Mouse (Mus musculus) adrenal gland, adult 2 months (tissue): ENCODE measurements around the gene Cdadc1. TPM values are rescaled to one million over a fixed set of nuclear protein-coding genes. Genes with fewer than 3 reads are reported as not detected.
"Not testable (repeated sequence)": the region's sequence is repeated elsewhere in the genome, so short reads cannot be mapped to it uniquely, and the experiment has no call there.

Experiments
- DNase-seq: peaks from one replicate; pipeline ENCODE4 v3.0.0; 2021
- polyA plus RNA-seq: library from polyadenylated mRNA; depleted of rRNA; stranded (reverse); fragments of >200 nt; gene quantifications from 2 replicates; pipeline ENCODE4 v1.2.3, GENCODE M21; 2012
- total RNA-seq, 2 experiments: library from RNA; stranded (reverse); gene quantifications; 2 replicates each; pipeline ENCODE4 v1.2.3; 2021

The Cdadc1 gene
- total and polyA plus RNA-seq, 3 experiments: 3.7 to 68.2 (median 55.9) TPM

DNA sequence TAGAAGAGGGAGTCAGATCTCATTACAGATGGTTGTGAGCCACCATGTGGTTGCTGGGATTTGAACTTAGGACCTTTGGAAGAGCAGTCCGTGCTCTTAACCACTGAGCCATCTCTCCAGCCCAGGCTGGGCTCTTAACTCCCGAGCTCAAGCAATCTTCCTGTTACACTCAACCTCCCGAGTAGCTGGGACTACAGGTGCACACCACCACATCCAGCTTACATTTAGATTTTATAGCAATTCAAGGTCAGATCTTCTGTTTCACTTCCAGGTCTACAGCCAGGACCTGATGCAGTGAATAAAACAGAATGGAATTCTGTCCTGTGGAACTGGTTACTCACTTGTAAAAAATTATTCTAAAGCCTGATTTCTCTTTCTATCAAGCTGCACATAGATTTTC lies 16.4 kb upstream of the Cdadc1 start:
- not testable (repeated sequence) for DNase-seq

- peak; percentile 56 for DNase-seq
Observed at GRCm38 (mm10) chr14:59612920-59613625, 15.3 kb upstream of the Cdadc1 start.

DNA sequence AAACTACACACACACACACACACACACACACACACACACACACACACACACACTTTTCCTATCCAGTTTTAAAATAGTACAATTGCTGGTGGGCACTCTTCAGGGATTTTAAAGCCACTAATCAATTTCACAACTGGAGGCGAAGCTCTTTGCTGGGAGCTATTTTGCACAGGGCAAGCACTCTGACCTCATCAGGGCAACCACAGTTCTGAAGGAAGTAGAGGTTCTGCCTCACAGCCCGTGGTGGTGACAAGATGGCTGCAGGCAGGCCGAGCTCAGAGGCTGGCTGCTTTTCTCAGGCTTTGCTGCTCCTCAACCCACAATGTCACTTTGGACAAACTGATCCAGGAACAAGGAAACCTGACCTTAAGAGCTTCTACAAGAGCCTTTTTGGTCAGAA lies 9.3 kb upstream of the Cdadc1 start:
- no peak for DNase-seq

GRCm38 (mm10) chr14:59605671-59606353 lies 8.1 kb upstream of the Cdadc1 start:
- peak; percentile 53 for DNase-seq

DNA sequence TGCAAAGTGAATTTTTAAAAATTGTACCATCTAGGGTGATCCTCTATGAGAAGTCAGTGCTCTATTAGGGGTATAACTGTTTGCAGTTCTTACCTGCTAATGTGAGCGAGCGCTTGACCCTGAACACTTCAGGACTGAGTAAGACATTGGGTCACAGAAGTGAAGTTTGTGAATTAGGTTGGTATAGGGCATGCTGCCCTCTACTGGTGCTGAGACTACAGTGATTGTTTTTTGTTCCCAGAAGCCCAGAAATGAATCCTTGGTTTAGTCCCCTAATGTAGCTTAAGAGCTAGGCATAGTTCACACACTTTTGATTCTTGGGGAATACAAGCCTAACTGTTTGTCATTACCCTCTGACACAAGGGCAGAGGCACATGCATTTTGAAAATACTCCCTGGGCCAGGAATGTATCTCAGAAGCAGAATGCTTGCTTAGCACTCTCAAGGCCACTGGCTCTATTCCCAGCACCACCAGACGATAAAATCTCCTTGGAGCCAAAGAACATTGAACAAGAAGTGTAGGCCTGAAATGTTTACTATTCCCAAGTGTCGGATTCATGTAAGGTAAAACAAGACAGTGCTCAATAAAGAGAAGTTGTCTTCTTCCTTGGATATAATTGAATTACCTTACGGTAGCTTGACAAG lies 6.4 kb upstream of the Cdadc1 start:
- DNase-seq: peak; percentile 48

- DNase-seq: no peak
Observed at GRCm38 (mm10) chr14:59598260-59598627, 485 bp upstream of the Cdadc1 start.

DNA sequence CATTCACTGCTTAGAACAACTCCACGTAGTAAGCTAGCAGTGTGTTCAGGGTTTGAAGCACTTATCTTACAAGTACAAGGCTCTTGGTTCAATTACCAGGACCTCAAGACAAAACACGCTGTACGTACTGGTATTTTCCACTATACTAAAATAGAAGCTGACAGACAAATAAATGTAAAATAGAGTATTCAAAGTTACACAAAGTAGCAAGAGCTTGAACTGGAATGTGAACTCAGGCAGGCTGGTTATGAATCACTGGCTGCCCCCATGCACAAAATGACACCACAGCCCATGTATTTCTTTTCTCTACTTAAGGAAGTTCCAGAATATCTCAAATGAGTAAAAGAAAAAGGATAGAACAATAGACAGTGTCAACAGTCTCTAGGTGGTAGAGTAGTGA lies 2.8 kb downstream of the Cdadc1 start:
- no peak for DNase-seq

- no peak for DNase-seq
Observed at GRCm38 (mm10) chr14:59592593-59592992, 5.2 kb downstream of the Cdadc1 start.

DNA sequence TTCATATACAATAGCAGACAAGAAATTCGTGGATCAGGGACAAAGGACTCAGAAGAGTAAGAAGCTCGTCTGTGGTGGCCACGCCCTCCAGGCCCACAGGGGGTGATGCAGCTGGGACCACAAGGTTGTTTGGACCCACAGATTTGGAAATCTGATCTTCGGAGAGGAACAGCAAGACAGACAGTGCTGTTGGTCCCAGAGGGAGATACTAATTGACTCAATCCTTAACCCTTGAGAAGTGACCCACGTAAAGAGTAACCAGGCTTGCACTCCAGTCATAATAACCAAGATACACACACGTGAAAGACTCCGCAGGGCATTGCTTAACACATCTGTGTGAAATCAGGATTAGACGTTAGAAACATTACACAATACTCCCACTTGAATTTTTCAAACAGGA lies 5.9 kb downstream of the Cdadc1 start:
- no peak for DNase-seq

DNA sequence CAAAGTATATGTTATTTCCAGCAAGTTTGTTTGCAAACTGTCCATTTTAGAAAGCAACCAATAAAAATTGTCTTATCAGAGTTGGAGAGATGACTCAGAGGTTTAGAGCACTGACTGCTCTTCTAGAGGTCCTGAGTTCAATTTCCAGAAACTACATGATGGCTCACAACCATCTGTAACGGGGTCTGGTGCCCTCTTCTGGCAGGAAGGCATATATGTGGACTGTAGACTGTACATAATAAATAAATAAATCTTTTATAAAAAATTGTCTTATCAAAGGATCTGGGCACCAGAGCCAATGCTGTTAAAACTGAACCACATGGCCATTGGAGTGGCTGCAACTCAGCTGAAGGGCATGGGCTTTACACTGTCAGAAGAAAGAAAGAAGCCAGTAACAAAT lies 7.1 kb downstream of the Cdadc1 start:
- DNase-seq: peak; percentile 22

DNA sequence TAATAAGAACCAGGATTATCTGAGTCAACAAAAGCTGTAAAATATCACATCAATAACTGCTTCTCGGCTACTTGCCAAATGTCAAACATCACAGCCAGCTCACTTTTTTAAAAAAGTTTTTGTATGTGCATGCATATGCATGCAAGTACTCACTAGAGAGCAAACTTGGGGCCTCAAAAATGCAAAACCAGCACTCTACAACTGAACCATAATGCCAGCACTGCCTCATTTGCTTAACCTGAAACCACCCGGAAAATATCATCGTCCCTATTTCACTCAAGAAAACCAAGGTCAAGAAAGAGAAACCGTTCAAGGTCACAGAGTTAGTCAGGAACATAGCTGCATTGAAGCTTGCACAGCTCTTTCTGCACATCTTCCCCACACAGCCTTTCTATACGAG lies 21.4 kb downstream of the Cdadc1 start:
- no peak for DNase-seq

GRCm38 (mm10) chr14:59566756-59567155 lies 31.0 kb downstream of the Cdadc1 start:
- no peak for DNase-seq

DNA sequence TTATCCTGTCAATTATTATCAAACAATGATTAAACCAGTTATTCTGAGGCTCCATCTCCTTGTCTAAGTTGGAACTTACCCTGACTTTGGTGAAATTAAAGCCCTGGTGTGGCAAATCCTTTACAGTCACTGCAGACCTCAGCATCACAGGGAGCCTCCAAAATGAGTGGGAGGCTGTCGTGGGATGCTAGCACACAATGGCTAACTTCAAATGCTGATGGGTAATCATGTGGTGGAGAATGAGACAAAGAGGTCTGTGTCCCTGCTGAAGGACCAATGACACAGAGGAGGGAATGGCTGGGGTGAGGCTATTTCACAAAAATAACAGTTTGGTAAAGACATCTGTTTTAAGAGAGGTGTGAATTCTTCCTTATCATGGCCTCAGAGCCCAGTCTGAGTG lies 39.9 kb downstream of the Cdadc1 start:
- DNase-seq: no peak

- DNase-seq: no peak
Observed at GRCm38 (mm10) chr14:59557071-59557470, 40.7 kb downstream of the Cdadc1 start.

GRCm38 (mm10) chr14:59555928-59556531 lies 41.7 kb downstream of the Cdadc1 start:
- peak; percentile 76 for DNase-seq

DNA sequence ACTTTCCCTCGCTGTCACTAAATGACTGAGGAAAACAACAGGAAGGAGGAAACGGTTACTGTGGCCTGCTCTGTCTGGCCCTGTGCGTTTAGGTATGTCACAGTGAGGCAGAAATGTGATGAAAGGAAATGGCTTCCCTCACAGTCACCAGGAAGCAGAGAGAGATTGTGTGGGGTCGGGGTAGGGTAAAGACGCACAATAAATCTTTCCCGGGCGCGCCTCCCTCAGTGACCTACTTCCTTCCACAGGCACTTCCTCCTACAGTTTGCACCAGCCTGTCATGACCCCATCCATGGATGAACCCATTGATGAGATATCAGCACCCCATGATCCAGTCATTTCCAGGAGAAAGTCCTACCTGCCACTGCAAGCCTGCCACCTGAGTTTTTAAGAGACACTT lies 42.7 kb downstream of the Cdadc1 start:
- no peak for DNase-seq

GRCm38 (mm10) chr14:59554025-59554424 lies 43.7 kb downstream of the Cdadc1 start:
- no peak for DNase-seq

GRCm38 (mm10) chr14:59551956-59552355 lies 45.8 kb downstream of the Cdadc1 start:
- DNase-seq: no peak

DNA sequence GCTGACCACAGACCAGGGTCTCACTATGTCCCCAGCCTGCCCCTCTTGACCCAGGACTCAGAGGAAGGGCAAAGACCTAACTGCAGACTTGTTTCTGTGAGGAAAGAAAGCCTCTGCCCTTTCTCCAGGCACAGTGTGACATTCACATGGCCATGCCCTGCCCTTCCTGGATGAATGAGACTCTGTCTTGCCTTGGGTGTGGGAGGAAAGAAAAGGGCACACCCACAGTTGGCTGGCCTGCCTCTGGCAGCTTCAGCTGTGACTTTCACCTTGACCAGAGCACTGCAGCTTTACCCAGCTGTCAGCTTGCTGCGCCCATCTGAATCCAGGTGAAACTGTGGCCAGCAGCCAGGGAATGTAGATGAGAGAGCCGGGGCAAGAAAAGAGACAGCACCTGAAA lies 46.9 kb downstream of the Cdadc1 start:
- DNase-seq: peak; percentile 57

- DNase-seq: peak; percentile 66
Observed at GRCm38 (mm10) chr14:59549106-59549505, 48.7 kb downstream of the Cdadc1 start.

DNA sequence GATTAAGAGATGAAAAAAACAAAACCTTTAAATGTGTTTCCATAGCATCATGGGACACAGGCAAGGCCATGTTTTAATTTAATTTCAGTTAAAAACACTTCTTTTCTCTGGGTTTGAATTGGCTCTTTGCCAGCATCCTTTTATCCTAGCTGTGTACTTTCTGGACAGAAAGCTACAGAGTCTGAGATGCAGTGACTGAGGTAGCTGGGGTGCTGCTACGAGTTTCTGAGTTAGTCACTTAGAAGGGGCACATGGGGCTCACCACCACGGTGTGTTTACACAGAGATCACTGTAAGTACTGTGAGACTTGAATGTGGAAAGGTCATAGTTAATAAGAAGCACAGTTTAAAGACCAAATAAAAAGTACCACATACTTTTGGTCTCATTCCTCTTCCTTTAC lies 49.2 kb downstream of the Cdadc1 start:
- no peak for DNase-seq

- DNase-seq: no peak
Observed at GRCm38 (mm10) chr14:59547530-59547929, 50.2 kb downstream of the Cdadc1 start.
